Mouse (Mus musculus) thymus, postnatal 0 days (tissue): ENCODE results near the gene Ppp5c. TPM values are rescaled to one million over a fixed set of nuclear protein-coding genes. Genes with fewer than 3 reads are reported as not detected.
A peak's percentile ranks its signal among the peaks of the same experiment; 100 is the strongest.

Experiments used
- DNase-seq: peaks from one replicate; pipeline ENCODE4 v3.0.0-alpha.2; 2015; ENCODE audit warnings: low spot score
- polyA plus RNA-seq: library from polyadenylated mRNA; unstranded; fragments of >200 nt; fragmentation: Nextera tagmentation; extraction: Ambion mirVana; gene quantifications from 2 replicates; pipeline ENCODE4 v1.2.1, GENCODE M21; 2015

Gene Ppp5c
- polyA plus RNA-seq, 1 experiment from 2014 or later = 120 TPM

GRCm38 (mm10) chr7:17054325-17054989 lies 26.7 kb upstream of the Ppp5c start:
- no peak for DNase-seq

GRCm38 (mm10) chr7:17050933-17051594 lies 23.3 kb upstream of the Ppp5c start:
- DNase-seq = peak; percentile 59

GRCm38 (mm10) chr7:17050491-17050890 lies 22.8 kb upstream of the Ppp5c start:
- DNase-seq = no peak

- no peak for DNase-seq
These were observed 20.9 kb upstream of the Ppp5c start for GRCm38 (mm10) chr7:17048431-17049190.

- no peak for DNase-seq
These were observed 19.4 kb upstream of the Ppp5c start for GRCm38 (mm10) chr7:17047041-17047682.

- DNase-seq = no peak
These were observed 18.0 kb upstream of the Ppp5c start for GRCm38 (mm10) chr7:17045743-17046142.

GRCm38 (mm10) chr7:17039373-17039772 lies 11.6 kb upstream of the Ppp5c start:
- DNase-seq = no peak

GRCm38 (mm10) chr7:17038018-17038695 lies 10.4 kb upstream of the Ppp5c start:
- no peak for DNase-seq

GRCm38 (mm10) chr7:17030239-17030638 lies 2.5 kb upstream of the Ppp5c start:
- no peak for DNase-seq

GRCm38 (mm10) chr7:17028923-17029322 lies 1.2 kb upstream of the Ppp5c start:
- DNase-seq = no peak

GRCm38 (mm10) chr7:17026710-17027587 lies 775 bp downstream of the Ppp5c start:
- DNase-seq = peak; percentile 46

GRCm38 (mm10) chr7:17025896-17026622 lies 1.7 kb downstream of the Ppp5c start:
- no peak for DNase-seq

- no peak for DNase-seq
These were observed 2.2 kb downstream of the Ppp5c start for GRCm38 (mm10) chr7:17025505-17025894.

- peak; percentile 60 for DNase-seq
These were observed 2.8 kb downstream of the Ppp5c start for GRCm38 (mm10) chr7:17024814-17025504.

- DNase-seq = no peak
These were observed 3.6 kb downstream of the Ppp5c start for GRCm38 (mm10) chr7:17024141-17024540.

- DNase-seq = no peak
These were observed 4.0 kb downstream of the Ppp5c start for GRCm38 (mm10) chr7:17023701-17024100.

- DNase-seq = no peak
These were observed 5.5 kb downstream of the Ppp5c start for GRCm38 (mm10) chr7:17022176-17022575.

GRCm38 (mm10) chr7:17019426-17020166 lies 8.1 kb downstream of the Ppp5c start:
- DNase-seq = no peak
